Mouse (Mus musculus) heart, embryonic 15.5 days (tissue): ENCODE data around the gene Lhpp. TPM values are rescaled to one million over a fixed set of nuclear protein-coding genes. Genes with fewer than 3 reads are reported as not detected.
A peak's percentile ranks its signal among the peaks of the same experiment; 100 is the strongest.

Experiments used
- ATAC-seq: fragments of 200-750 bp; cut with Nextera tagmentation; replicated peaks from 2 replicates; pipeline ENCODE4 v1.8.0; 2017; ENCODE audit warnings: low read depth, moderate TSS enrichment; ENCODE audit not compliant: insufficient number of reproducible peaks, insufficient read depth, low FRiP score
- H3K27ac ChIP-seq: fragments of 300-500 bp; sonication (generic); 2 replicates; pipeline ENCODE4 v1.5.1; 2015; ENCODE audit warnings: mild to moderate bottlenecking, inconsistent platforms
- H3K27me3 ChIP-seq: fragments of 300-500 bp; sonication (generic); 2 replicates; pipeline ENCODE4 v1.6.1; 2015; ENCODE audit warnings: inconsistent platforms
- H3K36me3 ChIP-seq: fragments of 300-500 bp; sonication (generic); 2 replicates; pipeline ENCODE4 v1.6.1; 2015; ENCODE audit warnings: mild to moderate bottlenecking, inconsistent platforms
- H3K4me1 ChIP-seq: fragments of 300-500 bp; sonication (generic); replicated peaks from 2 replicates; pipeline ENCODE4 v1.6.1; 2015; ENCODE audit warnings: inconsistent platforms
- H3K4me2 ChIP-seq: fragments of 300-500 bp; sonication (generic); 2 replicates; pipeline ENCODE4 v1.6.1; 2015; ENCODE audit warnings: inconsistent platforms, mild to moderate bottlenecking, moderate library complexity
- H3K4me3 ChIP-seq: fragments of 300-500 bp; sonication (generic); 2 replicates; pipeline ENCODE4 v1.5.1; 2015; ENCODE audit warnings: mild to moderate bottlenecking, inconsistent platforms
- H3K9ac ChIP-seq: fragments of 300-500 bp; sonication (generic); 2 replicates; pipeline ENCODE4 v1.6.1; 2015; ENCODE audit warnings: mild to moderate bottlenecking, inconsistent platforms
- H3K9me3 ChIP-seq: fragments of 300-500 bp; sonication (generic); replicated peaks from 2 replicates; pipeline ENCODE4 v1.6.1; 2016; ENCODE audit warnings: inconsistent platforms
- WGBS: fragments of 180-500 bp; shearing (Covaris S2); methylation state at CpG from one replicate; pipeline ENCODE4 v1.1.7; 2015; ENCODE audit warnings: mixed read lengths; 5-methylcytosine and 5-hydroxymethylcytosine counted together
- polyA plus RNA-seq: library from polyadenylated mRNA; unstranded; fragments of >200 nt; fragmentation: Nextera tagmentation; extraction: Ambion mirVana; gene quantifications from 2 replicates; pipeline ENCODE4 v1.2.1, GENCODE M21; 2015

Lhpp gene
- polyA plus RNA-seq, 1 experiment from 2014 or later, result 21.3 TPM

DNA sequence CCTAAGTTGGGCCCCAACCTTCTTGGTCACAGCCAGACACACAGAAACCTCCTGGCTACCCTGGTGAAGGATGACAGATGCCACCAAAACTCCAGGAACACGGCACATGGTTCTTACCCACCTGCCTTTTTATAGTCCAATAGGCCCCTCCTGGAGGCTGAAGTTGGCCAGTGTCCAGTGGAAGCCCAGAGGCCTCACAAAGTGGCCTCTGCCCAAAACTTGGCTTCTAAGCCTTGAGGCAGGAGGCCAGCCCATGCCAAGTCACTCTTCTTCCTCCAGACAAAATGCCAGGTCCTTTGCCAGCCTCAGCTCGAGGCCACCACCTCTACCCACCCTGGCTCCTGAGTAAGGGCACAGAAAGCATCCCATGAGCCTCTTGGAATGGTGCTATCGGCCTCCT is 72.5 kb downstream of the Lhpp start:
- no peak for ATAC-seq
- H3K9me3 ChIP-seq, result no peaks in the 10 kb centered on the region
- H3K9ac ChIP-seq, result no peak overlapping the region
- 78% methylated on average over 3 of the region's 3 CpGs for WGBS
- H3K4me3 ChIP-seq, result no peak overlapping the region
- no peak overlapping the region for H3K4me2 ChIP-seq
- no peaks in the 10 kb centered on the region for H3K27me3 ChIP-seq
- no peak overlapping the region for H3K27ac ChIP-seq
- H3K4me1 ChIP-seq, result peaks cover 26% of the 10 kb centered on the region
- no peaks in the 10 kb centered on the region for H3K36me3 ChIP-seq

DNA sequence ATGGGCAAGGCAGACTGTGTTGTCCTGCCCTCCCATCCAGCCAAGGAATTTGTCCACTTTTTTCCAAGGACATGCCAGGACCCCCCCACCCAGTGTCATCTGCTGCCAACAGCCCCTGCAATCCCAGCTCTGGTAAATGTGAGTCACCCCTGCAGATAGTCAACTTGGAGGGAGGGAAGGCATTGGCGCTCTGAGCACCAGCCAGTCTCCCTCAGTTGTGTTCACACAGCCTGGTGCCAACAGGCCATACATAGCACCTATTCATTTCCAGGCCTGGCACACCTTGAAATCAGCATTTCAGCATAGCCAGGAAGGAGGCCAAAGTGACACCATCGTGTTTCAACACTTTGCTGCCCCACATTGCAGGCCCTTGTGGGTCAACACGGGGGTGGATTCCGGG is 73.5 kb downstream of the Lhpp start:
- no peaks in the 10 kb centered on the region for H3K36me3 ChIP-seq
- no peak overlapping the region for H3K4me2 ChIP-seq
- no peaks in the 10 kb centered on the region for H3K9me3 ChIP-seq
- WGBS, result 68% methylated on average over 4 of the region's 4 CpGs
- no peak overlapping the region for H3K4me3 ChIP-seq
- no peaks in the 10 kb centered on the region for H3K27me3 ChIP-seq
- no peak overlapping the region for H3K9ac ChIP-seq
- ATAC-seq, result no peak
- H3K27ac ChIP-seq, result no peak overlapping the region
- H3K4me1 ChIP-seq, result peaks cover 36% of the 10 kb centered on the region

DNA sequence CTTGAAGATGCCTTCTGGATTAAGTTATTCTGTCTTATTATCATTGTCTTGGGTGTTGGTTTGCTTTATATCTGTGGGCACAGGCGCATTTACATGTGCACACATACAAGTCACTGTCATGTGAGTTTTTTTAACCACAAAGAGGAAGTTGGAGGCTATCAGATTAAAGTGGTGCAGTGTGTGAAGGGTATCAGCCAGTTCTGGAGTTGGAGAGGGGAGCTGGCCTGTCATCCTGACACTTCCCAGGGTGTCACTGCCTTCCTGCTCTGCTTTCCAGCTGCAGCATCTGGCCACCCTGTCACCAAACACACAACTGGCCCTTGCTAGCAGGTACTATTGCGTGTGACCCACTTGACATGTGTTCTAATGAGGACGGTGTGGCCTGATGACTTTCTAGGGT is 76.1 kb downstream of the Lhpp start:
- Histone ChIP-seq H3K4me2 (no peak overlapping the region), H3K27ac (no peak overlapping the region), H3K27me3 (no peaks in the 10 kb centered on the region), H3K4me1 (peaks cover 48% of the 10 kb centered on the region), H3K9ac (no peak overlapping the region), H3K4me3 (no peak overlapping the region), H3K36me3 (no peaks in the 10 kb centered on the region), H3K9me3 (no peaks in the 10 kb centered on the region)
- 66% methylated on average over 3 of the region's 3 CpGs for WGBS
- ATAC-seq, result no peak

DNA sequence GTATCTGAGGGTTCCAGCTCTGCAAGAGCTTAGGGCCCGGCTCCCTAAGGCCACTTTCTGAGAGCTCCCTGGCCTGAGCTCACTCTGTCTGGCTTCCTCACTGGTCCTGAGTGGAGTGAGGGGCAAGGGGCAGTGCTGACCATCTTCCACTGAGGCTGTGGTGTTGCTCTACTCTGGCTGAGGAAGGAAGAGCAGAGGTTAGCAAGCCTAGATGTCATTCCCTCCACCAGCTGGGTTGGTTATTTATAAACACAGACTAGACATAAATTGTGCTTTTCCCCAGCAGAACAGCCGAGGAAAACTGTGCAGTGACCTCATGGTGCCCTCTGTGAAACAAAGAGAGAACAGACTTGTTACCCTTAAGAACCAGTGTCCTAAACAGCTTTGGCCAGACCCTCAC is 77.5 kb downstream of the Lhpp start:
- no peak for ATAC-seq
- Histone ChIP-seq H3K27me3 (no peaks in the 10 kb centered on the region), H3K27ac (peak overlapping the region; percentile 80), H3K9me3 (no peaks in the 10 kb centered on the region), H3K36me3 (no peaks in the 10 kb centered on the region), H3K4me2 (no peak overlapping the region), H3K9ac (no peak overlapping the region), H3K4me1 (peaks cover 41% of the 10 kb centered on the region), H3K4me3 (no peak overlapping the region)
- WGBS, result 34% methylated on average over 2 of the region's 2 CpGs

DNA sequence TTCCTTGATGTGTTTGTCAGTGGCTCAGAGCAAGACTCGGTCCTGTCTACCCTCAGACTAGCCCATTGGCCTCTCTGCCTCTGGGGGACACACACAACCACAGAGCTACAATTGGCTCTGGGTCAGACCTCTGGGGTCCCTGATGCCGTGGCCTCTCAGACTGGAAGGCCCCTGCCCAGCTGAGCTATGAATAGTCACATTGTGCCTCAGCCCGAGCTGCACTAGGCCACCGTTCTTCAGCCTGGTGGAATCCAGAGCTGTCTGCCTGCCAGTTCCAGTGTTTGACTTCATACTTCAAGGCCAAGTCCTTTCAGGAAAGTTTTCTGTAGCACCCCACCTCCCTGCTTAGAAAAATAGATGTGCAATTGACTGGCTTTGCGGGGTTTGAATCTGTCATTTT is 78.3 kb downstream of the Lhpp start:
- Histone ChIP-seq H3K9ac (no peak overlapping the region), H3K4me2 (no peak overlapping the region)
- peak; percentile 58; the same call in 1 of the 2 replicates for ATAC-seq

DNA sequence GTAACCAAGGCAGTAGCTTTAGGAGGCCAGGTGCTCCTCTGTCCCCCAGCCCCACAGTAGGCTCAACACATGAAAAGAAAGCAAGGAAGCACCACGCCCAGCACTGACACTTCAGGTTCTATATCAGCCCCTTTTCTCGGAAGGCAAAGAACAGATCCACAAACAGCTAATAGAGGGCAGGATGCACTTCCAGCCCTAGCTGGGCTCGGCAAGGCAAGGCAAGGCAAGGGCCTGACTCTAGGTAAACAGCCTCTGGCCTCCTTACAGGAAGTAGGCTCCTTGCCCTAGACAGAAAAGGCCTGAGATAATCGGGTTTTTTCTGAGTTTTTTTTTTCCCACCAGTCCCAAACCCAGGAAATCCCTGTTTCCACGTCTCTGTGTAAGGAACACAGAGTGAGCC is 79.3 kb downstream of the Lhpp start:
- no peaks in the 10 kb centered on the region for H3K36me3 ChIP-seq
- H3K9me3 ChIP-seq, result no peaks in the 10 kb centered on the region
- no peak overlapping the region for H3K4me2 ChIP-seq
- 55% methylated on average over 5 of the region's 5 CpGs for WGBS
- peak overlapping the region; percentile 80 for H3K27ac ChIP-seq
- H3K9ac ChIP-seq, result no peak overlapping the region
- ATAC-seq, result no peak
- H3K4me1 ChIP-seq, result peaks cover 32% of the 10 kb centered on the region
- no peak overlapping the region for H3K4me3 ChIP-seq
- no peaks in the 10 kb centered on the region for H3K27me3 ChIP-seq

More for the DNA sequence above, 78.3 kb downstream of the Lhpp start:
- H3K4me1 ChIP-seq, result peaks cover 36% of the 10 kb centered on the region
- no peaks in the 10 kb centered on the region for H3K27me3 ChIP-seq
- 39% methylated on average over 5 of the region's 5 CpGs for WGBS
- H3K27ac ChIP-seq, result peak overlapping the region; percentile 80
- H3K9me3 ChIP-seq, result no peaks in the 10 kb centered on the region
- no peaks in the 10 kb centered on the region for H3K36me3 ChIP-seq
- no peak overlapping the region for H3K4me3 ChIP-seq

DNA sequence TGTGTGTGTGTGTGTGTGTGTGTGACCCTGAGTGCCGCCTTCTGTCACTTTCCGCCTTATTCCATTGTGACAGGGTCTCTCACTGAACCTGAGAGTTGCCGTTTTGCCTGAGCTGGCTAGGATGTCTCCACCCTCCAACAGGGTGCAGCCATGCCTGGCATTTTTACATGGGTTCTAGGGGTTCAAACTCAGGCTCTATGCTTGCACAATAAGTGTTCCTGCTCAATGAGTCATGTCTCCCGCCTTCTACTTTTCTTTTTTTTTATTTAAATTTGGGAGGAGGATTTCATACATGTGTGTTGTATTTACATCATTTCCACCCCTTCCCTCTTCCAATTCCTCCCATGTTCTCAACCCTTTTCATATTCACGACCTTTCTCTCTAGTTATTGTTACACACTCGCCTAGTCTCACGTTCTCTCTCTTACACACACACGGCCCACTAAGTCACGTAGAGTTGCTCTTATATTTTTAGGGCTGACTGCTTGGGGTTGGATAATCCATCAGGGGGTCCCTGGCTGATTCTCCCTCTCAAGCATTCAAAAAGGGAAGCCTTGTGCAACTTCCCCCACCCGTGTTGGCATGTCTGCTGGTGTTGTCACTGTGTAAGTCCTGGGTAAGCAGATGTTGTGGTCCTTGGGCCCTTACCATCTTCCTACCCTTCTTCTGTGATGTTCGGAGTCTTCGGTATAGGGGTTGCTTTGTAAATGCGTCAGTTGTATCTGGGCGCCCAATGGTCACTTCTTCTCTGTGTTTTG is 80.5 kb downstream of the Lhpp start:
- 87% methylated on average over 14 of the region's 14 CpGs for WGBS
- no peak for ATAC-seq

DNA sequence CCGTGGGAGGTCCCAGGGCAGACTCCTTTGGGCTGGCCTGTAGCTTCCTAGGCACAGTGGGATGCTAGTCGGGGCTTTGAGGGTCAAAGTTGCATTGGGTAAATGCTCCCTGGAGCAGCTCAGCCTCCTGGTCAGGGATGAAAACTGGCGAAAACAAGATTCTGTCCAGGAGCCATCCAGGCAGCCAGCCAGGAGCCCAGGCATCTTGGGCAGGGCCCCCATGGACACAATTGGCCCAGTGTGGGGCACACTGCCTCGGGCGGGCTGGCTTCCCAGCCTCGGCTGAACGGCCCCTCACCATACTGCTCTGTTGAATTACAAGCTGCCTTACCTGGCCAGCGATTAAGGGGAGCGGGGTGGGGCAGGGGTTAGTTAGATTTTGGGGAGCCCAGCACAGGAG is 82.3 kb downstream of the Lhpp start:
- no peaks in the 10 kb centered on the region for H3K36me3 ChIP-seq

More for the DNA sequence above, 80.5 kb downstream of the Lhpp start:
- Histone ChIP-seq H3K4me1 (peaks cover 32% of the 10 kb centered on the region), H3K27ac (no peak overlapping the region), H3K9ac (no peak overlapping the region), H3K4me3 (no peak overlapping the region), H3K4me2 (no peak overlapping the region), H3K27me3 (no peaks in the 10 kb centered on the region), H3K9me3 (no peaks in the 10 kb centered on the region), H3K36me3 (no peaks in the 10 kb centered on the region)

DNA sequence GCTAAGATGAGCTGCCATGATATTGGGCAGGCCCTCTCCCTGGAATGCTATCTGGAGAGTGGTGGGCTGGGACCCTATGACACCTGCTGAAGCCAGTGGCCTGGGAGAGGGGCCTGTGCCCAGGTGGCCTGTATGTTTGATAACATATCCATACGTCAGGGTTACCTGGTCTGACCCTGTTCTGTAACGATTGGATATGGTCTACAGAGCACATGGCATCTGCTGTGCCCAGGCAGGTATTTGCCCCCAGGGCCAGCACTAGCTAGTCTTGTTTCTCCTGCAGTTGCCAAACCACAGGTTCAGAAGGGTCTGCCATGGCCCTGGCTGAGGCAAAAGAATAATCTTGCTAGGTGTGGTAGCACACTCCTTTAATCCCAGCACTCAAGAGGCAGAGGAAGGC is 83.1 kb downstream of the Lhpp start:
- Histone ChIP-seq H3K9ac (no peak overlapping the region), H3K4me2 (no peak overlapping the region), H3K36me3 (no peaks in the 10 kb centered on the region), H3K27me3 (no peaks in the 10 kb centered on the region), H3K27ac (no peak overlapping the region), H3K4me1 (peaks cover 19% of the 10 kb centered on the region), H3K4me3 (no peak overlapping the region), H3K9me3 (no peaks in the 10 kb centered on the region)
- ATAC-seq, result no peak
- WGBS, result 91% methylated on average over 2 of the region's 2 CpGs

More for the DNA sequence above, 82.3 kb downstream of the Lhpp start:
- H3K4me3 ChIP-seq, result no peak overlapping the region
- H3K4me1 ChIP-seq, result peaks cover 27% of the 10 kb centered on the region
- no peak overlapping the region for H3K4me2 ChIP-seq
- no peaks in the 10 kb centered on the region for H3K9me3 ChIP-seq
- 73% methylated on average over 9 of the region's 9 CpGs for WGBS
- no peaks in the 10 kb centered on the region for H3K27me3 ChIP-seq
- H3K9ac ChIP-seq, result no peak overlapping the region
- ATAC-seq, result no peak
- H3K27ac ChIP-seq, result no peak overlapping the region

DNA sequence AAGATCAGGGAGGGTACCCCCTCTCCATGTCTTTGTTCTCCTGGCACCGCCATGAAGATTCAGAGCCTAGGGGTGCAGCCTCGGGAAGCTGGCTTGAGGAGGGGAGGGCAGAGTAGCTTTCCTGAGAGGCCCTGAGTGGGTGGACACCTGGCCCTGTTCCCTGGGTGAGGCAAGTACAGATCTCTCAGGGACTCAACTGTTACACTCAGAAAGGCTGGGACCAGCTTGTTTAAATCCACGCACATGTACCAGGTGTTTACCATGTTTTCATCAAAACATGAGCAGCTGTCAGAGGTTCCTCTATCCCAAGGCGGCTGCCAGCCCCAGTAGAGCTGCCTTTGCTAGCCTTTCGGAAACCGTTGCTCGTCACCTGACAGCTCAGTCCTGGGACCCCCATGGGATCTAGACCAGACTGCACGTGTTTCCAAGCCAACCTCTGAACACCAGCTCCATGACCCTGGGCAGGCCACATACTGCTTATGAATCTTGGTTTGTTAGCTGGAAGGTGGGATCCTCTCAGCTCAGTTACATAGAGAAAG is 86.9 kb downstream of the Lhpp start:
- H3K4me1 ChIP-seq, result peaks cover 16% of the 10 kb centered on the region
- WGBS, result 78% methylated on average over 8 of the region's 8 CpGs
- H3K36me3 ChIP-seq, result no peaks in the 10 kb centered on the region
- ATAC-seq, result no peak
- no peak overlapping the region for H3K27ac ChIP-seq
- H3K9ac ChIP-seq, result no peak overlapping the region
- H3K4me3 ChIP-seq, result no peak overlapping the region
- no peaks in the 10 kb centered on the region for H3K27me3 ChIP-seq
- no peaks in the 10 kb centered on the region for H3K9me3 ChIP-seq
- H3K4me2 ChIP-seq, result no peak overlapping the region

DNA sequence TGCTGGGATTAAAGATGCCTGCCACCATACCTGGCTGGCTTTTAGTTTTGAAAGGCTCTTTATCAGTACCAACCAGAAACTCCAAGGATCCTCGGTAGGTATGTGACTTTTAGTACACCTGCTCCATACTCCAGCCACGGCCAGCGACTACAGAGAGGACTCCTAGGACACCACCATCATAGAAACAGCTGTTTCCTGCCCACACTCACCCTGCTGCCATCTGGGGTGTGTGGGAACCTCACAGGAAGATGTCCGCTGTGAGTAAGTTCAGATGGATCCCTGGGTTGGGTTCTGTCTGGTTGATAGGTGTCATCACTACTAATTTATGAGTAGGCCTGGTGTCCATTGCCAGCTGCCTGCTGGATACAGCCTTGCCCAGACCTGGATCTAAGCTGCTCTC is 88.3 kb downstream of the Lhpp start:
- Histone ChIP-seq H3K4me1 (peaks cover 13% of the 10 kb centered on the region), H3K27me3 (no peaks in the 10 kb centered on the region), H3K9me3 (no peaks in the 10 kb centered on the region), H3K4me2 (no peak overlapping the region), H3K27ac (no peak overlapping the region), H3K4me3 (no peak overlapping the region), H3K36me3 (no peaks in the 10 kb centered on the region), H3K9ac (no peak overlapping the region)
- 67% methylated on average over 4 of the region's 4 CpGs for WGBS
- ATAC-seq, result no peak

DNA sequence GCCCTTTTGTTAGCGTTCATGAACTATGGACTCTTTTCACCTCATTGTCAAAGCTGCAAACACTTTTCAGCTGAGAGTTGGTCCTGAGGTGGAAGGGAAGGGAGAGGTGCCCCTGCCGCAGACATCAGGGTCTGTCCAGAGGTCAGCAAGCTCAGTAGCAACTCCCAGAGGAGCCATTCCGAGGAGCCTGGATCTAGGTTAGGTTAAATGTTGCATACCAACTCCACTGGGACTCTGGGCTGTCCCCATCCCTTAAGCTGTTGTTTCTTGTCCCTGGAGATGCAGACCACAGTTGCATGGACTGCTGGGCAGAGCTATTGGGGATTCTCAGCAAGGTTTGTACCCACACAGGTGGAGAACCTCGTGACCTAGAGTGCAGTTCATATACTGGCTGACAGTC is 88.7 kb downstream of the Lhpp start:
- H3K9me3 ChIP-seq, result no peaks in the 10 kb centered on the region
- H3K9ac ChIP-seq, result no peak overlapping the region
- no peak for ATAC-seq
- H3K4me2 ChIP-seq, result no peak overlapping the region
- H3K27ac ChIP-seq, result no peak overlapping the region
- no peaks in the 10 kb centered on the region for H3K27me3 ChIP-seq
- H3K4me1 ChIP-seq, result peaks cover 13% of the 10 kb centered on the region
- no peak overlapping the region for H3K4me3 ChIP-seq
- H3K36me3 ChIP-seq, result no peaks in the 10 kb centered on the region
- 69% methylated on average over 4 of the region's 4 CpGs for WGBS
